Comparison of ENCODE assay signal across 8 mouse cellular contexts in genomic region chr16:34573856-34574491, GRCm38 (mm10). TPM values are rescaled to one million over a fixed set of nuclear protein-coding genes. Genes with fewer than 3 reads are reported as not detected.
DNase-seq lines count a peak whose midpoint lies in the region; ATAC-seq and TF ChIP-seq lines count a peak whose summit lies in the region.

No protein-coding gene starts in this region.

- H3K4me1 ChIP-seq in lung, adult 2 months (ENCODE audit: control insufficient read depth, insufficient read depth, low read length), result no peaks in the 10 kb centered on the region; the same call in 1 of the 2 replicates
- H3K4me1 ChIP-seq in forebrain, embryonic 10.5 days, result peaks cover 38% of the 10 kb centered on the region
- peaks cover 18% of the 10 kb centered on the region for H3K4me1 ChIP-seq in hindbrain, postnatal 0 days (ENCODE audit: insufficient read depth, low read length)
- H3K4me1 ChIP-seq in midbrain, embryonic 13.5 days (replicated peaks), result peaks cover 37% of the 10 kb centered on the region

- no peak for TF ChIP-seq POLR2A in lung, adult 2 months (IDR thresholded peaks at IDR 0.05; ENCODE audit: borderline replicate concordance, extremely low read depth, low read depth, low read length)

- 0 out of 2 replicates have a peak, but pooled peaks cover 2% of the 10 kb centered on the region for H3K36me3 ChIP-seq in forebrain, embryonic 10.5 days (replicated peaks)
- H3K36me3 ChIP-seq in hindbrain, postnatal 0 days (ENCODE audit: insufficient read depth, low read length), result no peaks in the 10 kb centered on the region
- H3K36me3 ChIP-seq in midbrain, embryonic 13.5 days, result no peaks in the 10 kb centered on the region

- peak overlapping the region; percentile 87 for H3K9ac ChIP-seq in hindbrain, postnatal 0 days (replicated peaks; ENCODE audit: low read length)
- peak overlapping the region; percentile 98 for H3K9ac ChIP-seq in midbrain, embryonic 13.5 days (replicated peaks)

- ATAC-seq in CD4-positive, CD25-positive, alpha-beta regulatory T cell, adult 4 months, result no peak
- ATAC-seq in hindbrain, postnatal 0 days, result peak; percentile 79; the same call in 1 of the 2 replicates
- ATAC-seq in midbrain, embryonic 13.5 days, result peak; percentile 7; the same call in 1 of the 2 replicates

- 2% methylated on average over 37 of the region's 42 CpGs for WGBS in lung, adult 2 months
- under 1% methylated on average over 42 of the region's 42 CpGs for WGBS in forebrain, embryonic 10.5 days
- WGBS in hindbrain, postnatal 0 days, result under 1% methylated on average over 38 of the region's 42 CpGs
- WGBS in midbrain, embryonic 13.5 days, result under 1% methylated on average over 27 of the region's 42 CpGs

- peaks cover 15% of the 10 kb centered on the region for H3K27me3 ChIP-seq in forebrain, embryonic 10.5 days (ENCODE audit: poor library complexity, severe bottlenecking)
- H3K27me3 ChIP-seq in hindbrain, postnatal 0 days (ENCODE audit: insufficient read depth, low read length), result no peaks in the 10 kb centered on the region
- H3K27me3 ChIP-seq in midbrain, embryonic 13.5 days, result no peaks in the 10 kb centered on the region

- H3K27ac ChIP-seq in forebrain, embryonic 10.5 days, result peak overlapping the region; percentile 99
- H3K27ac ChIP-seq in hindbrain, postnatal 0 days, result peak overlapping the region; percentile 94
- H3K27ac ChIP-seq in midbrain, embryonic 13.5 days, result peak overlapping the region; percentile 99

- peak overlapping the region; percentile 50 for H3K4me3 ChIP-seq in lung, adult 2 months (replicated peaks; ENCODE audit: extremely low read depth, low read depth, low read length)
- peak overlapping the region; percentile 94 for H3K4me3 ChIP-seq in forebrain, embryonic 10.5 days
- peak overlapping the region; percentile 84 for H3K4me3 ChIP-seq in hindbrain, postnatal 0 days (ENCODE audit: low read length)
- peak overlapping the region; percentile 95 for H3K4me3 ChIP-seq in midbrain, embryonic 13.5 days (replicated peaks)

- DNase-seq in CD4-positive, CD25-positive, alpha-beta regulatory T cell, adult 2 months (ENCODE audit: low read depth, low spot score), result peak; percentile 5
- no peak for DNase-seq in lung, adult 2 months
- DNase-seq in lung, postnatal 25 days (ENCODE audit: low spot score), result no peak
- peak; percentile 72 for DNase-seq in forebrain, embryonic 10.5 days (ENCODE audit: extremely low spot score, low spot score)
- peak; percentile 65 for DNase-seq in hindbrain, postnatal 0 days (ENCODE audit: low spot score)
- DNase-seq in yolk sac, embryonic 10.5 days (ENCODE audit: low spot score), result no peak

- TF ChIP-seq CTCF in lung, adult 2 months (IDR thresholded peaks at IDR 0.05; ENCODE audit: insufficient read depth, low read length), result no peak
- no peak for TF ChIP-seq CTCF in hindbrain, postnatal 0 days (IDR thresholded peaks at IDR 0.05; ENCODE audit: low read depth)

- no peaks in the 10 kb centered on the region for H3K9me3 ChIP-seq in forebrain, embryonic 10.5 days
- no peaks in the 10 kb centered on the region for H3K9me3 ChIP-seq in hindbrain, postnatal 0 days (ENCODE audit: low read length)
- no peaks in the 10 kb centered on the region for H3K9me3 ChIP-seq in midbrain, embryonic 13.5 days

- H3K4me2 ChIP-seq in hindbrain, postnatal 0 days (ENCODE audit: low read depth, low read length), result peak overlapping the region; percentile 92
- peak overlapping the region; percentile 84 for H3K4me2 ChIP-seq in midbrain, embryonic 13.5 days (replicated peaks)

RNA-seq across cellular contexts. Expression of gene Kalrn, which starts 0.6 kb away (rescaled TPM):
- polyA plus RNA-seq in CD4-positive, CD25-positive, alpha-beta regulatory T cell, adult 4 months (2017; shearing (Covaris generic)), result under 1 TPM in 1 of 2 experiments, not detected in 1; 0.42 TPM
- 9.7 and 11.8 TPM in 2 replicates for polyA plus RNA-seq in lung, adult 2 months (2012; rRNA removed)
- polyA plus RNA-seq in forebrain, embryonic 10.5 days (2016; fragmentation: Nextera tagmentation; extraction: Ambion mirVana), result 11.0 and 11.2 TPM in 2 replicates
- total RNA-seq in hindbrain, postnatal 0 days (2014; rRNA removed), result 104 and 107 TPM in 2 replicates
- 17.0 and 17.7 TPM in 2 replicates for polyA plus RNA-seq in hindbrain, postnatal 0 days (2015; fragmentation: Nextera tagmentation; extraction: Ambion mirVana)
- polyA plus RNA-seq in midbrain, embryonic 13.5 days (2015; fragmentation: Nextera tagmentation; extraction: Ambion mirVana), result 38.5 and 39.6 TPM in 2 replicates

Comparison
In these comparisons a context has a peak if more than half of its experiments do, and no peak if none do; other contexts are left out.
1. DNase-seq: peak in CD4-positive, CD25-positive, alpha-beta regulatory T cell, adult 2 months (single experiment), forebrain, embryonic 10.5 days (single experiment) and hindbrain, postnatal 0 days (single experiment); none in lung, adult 2 months (single experiment), lung, postnatal 25 days (single experiment) and yolk sac, embryonic 10.5 days (single experiment).
2. Peak in every context shown above with its lines, with median percentiles within 50 percentile points of each other: H3K4me3 ChIP-seq and H3K27ac ChIP-seq.